Mouse (Mus musculus) neural tube, embryonic 14.5 days (tissue): ENCODE measurements at regions not wholly inside any gene's neighbourhood (a gene's known extent, or its start where the extent isn't known, plus 50 kb on each side); places are given as distances from the start of the nearest gene placed in this dataset.

Experiments used
- ATAC-seq: fragments of 200-750 bp; cut with Nextera tagmentation; 2 replicates; pipeline ENCODE4 v1.8.0; 2017; ENCODE audit warnings: low read depth, mild to moderate bottlenecking, moderate TSS enrichment, moderate library complexity
- H3K27ac ChIP-seq: fragments of 300-500 bp; sonication (generic); 2 replicates; pipeline ENCODE4 v1.5.1; 2014; ENCODE audit warnings: low read depth, mild to moderate bottlenecking, control low read depth, low read length, moderate library complexity, mixed read lengths
- H3K27me3 ChIP-seq: fragments of 300-500 bp; sonication (generic); 2 replicates; pipeline ENCODE4 v1.6.1; 2014; ENCODE audit warnings: low read length; ENCODE audit not compliant: control insufficient read depth, insufficient read depth
- H3K36me3 ChIP-seq: fragments of 300-500 bp; sonication (generic); 2 replicates; pipeline ENCODE4 v1.6.1; 2014; ENCODE audit warnings: low read length, mixed read lengths; ENCODE audit not compliant: control insufficient read depth, insufficient read depth
- H3K4me1 ChIP-seq: fragments of 300-500 bp; sonication (generic); 2 replicates; pipeline ENCODE4 v1.6.1; 2014; ENCODE audit warnings: low read length; ENCODE audit not compliant: control insufficient read depth, insufficient read depth
- H3K4me2 ChIP-seq: fragments of 300-500 bp; sonication (generic); 2 replicates; pipeline ENCODE4 v1.6.1; 2014; ENCODE audit warnings: mild to moderate bottlenecking, low read depth, low read length, control low read depth
- H3K4me3 ChIP-seq: fragments of 300-500 bp; sonication (generic); 2 replicates; pipeline ENCODE4 v1.5.1; 2014; ENCODE audit warnings: low read depth, low read length, control low read depth, mixed read lengths
- H3K9ac ChIP-seq: fragments of 300-500 bp; sonication (generic); replicated peaks from 2 replicates; pipeline ENCODE4 v1.6.1; 2014; ENCODE audit warnings: low read depth, mild to moderate bottlenecking, control low read depth, low read length, mixed read lengths
- H3K9me3 ChIP-seq: fragments of 300-500 bp; sonication (generic); 2 replicates; pipeline ENCODE4 v1.6.1; 2016; ENCODE audit warnings: low read length; ENCODE audit not compliant: control insufficient read depth
- WGBS: fragments of 180-500 bp; shearing (Covaris S2); extraction: QIAGEN DNeasy Blood & Tissue Kit; methylation state at CpG from one replicate; pipeline ENCODE4 v1.1.7; 2014; 5-methylcytosine and 5-hydroxymethylcytosine counted together

DNA sequence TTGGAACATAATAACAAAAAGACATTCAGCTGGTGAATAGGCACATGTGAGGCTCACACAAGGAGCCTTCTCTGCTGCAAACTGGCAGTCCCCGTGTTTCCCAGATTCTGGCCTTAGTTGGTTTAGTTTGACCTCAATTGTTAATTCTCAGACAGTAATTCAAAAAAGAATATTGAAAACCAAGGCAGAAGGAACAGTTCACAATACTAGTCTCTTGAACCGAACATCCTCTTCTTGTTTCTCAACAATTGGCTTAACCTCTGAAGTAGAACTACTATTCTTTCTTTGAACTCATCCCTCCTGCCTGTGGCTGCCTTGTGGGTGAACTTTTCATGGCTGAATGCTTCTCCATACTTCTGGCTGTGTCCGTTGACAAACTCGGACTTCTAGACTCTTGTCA lies 110.4 kb upstream of the Neil3 start:
- no peaks in the 10 kb centered on the region for H3K9me3 ChIP-seq
- H3K4me3 ChIP-seq, result no peak overlapping the region
- no peaks in the 10 kb centered on the region for H3K4me1 ChIP-seq
- no peak overlapping the region for H3K4me2 ChIP-seq
- no peak for ATAC-seq
- no peak overlapping the region for H3K9ac ChIP-seq
- no peaks in the 10 kb centered on the region for H3K36me3 ChIP-seq
- no peaks in the 10 kb centered on the region for H3K27me3 ChIP-seq
- no peak overlapping the region for H3K27ac ChIP-seq
- WGBS, result 25% methylated on average over 4 of the region's 4 CpGs

DNA sequence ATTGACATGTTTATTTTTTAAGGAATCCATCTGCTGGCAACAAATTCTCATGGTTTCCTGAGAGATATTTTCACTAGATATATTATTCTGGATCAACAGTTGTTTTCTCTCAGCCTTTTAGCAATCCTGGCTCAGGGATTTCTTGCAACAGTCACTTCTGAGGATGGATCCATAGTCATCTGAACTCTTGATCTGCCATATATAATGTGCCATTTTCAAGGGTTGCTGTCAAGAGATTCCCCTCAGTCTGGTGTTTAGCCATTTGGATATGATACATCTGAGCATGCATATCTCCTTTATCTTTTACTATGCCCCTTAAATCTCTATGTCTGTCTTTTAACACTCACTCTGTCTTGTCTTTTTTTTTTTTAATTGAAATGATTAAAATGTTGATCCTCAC lies 130.3 kb upstream of the Neil3 start:
- H3K36me3 ChIP-seq, result no peaks in the 10 kb centered on the region

DNA sequence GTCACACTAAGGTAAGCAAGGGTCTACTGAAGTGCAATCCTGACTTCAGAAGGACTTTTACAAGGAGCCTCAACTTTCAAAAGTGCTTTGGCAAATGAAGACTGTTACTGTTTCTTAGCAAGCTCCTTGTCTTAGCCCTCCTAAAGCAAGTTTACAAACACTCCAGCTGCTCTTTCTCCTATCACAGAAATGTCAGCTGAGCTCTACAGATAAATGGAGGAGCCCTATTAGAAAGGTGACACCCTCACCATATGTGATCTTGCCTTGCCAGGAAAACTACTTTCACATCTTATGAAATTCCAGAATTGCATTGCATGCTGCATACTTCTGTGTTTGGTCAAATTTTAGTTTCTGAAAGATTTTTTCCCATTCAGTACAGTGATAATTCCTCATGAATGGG lies 136.6 kb upstream of the Neil3 start:
- H3K4me3 ChIP-seq, result no peak overlapping the region
- no peak overlapping the region for H3K4me2 ChIP-seq
- H3K9me3 ChIP-seq, result no peaks in the 10 kb centered on the region
- H3K9ac ChIP-seq, result no peak overlapping the region
- no peaks in the 10 kb centered on the region for H3K27me3 ChIP-seq
- H3K4me1 ChIP-seq, result no peaks in the 10 kb centered on the region
- H3K36me3 ChIP-seq, result no peaks in the 10 kb centered on the region
- H3K27ac ChIP-seq, result no peak overlapping the region
- ATAC-seq, result no peak

More for the DNA sequence above, 130.3 kb upstream of the Neil3 start:
- H3K4me3 ChIP-seq, result no peak overlapping the region
- ATAC-seq, result no peak
- no peaks in the 10 kb centered on the region for H3K27me3 ChIP-seq
- no peaks in the 10 kb centered on the region for H3K9me3 ChIP-seq
- no peak overlapping the region for H3K27ac ChIP-seq
- no peak overlapping the region for H3K4me2 ChIP-seq
- no peaks in the 10 kb centered on the region for H3K4me1 ChIP-seq
- no peak overlapping the region for H3K9ac ChIP-seq

DNA sequence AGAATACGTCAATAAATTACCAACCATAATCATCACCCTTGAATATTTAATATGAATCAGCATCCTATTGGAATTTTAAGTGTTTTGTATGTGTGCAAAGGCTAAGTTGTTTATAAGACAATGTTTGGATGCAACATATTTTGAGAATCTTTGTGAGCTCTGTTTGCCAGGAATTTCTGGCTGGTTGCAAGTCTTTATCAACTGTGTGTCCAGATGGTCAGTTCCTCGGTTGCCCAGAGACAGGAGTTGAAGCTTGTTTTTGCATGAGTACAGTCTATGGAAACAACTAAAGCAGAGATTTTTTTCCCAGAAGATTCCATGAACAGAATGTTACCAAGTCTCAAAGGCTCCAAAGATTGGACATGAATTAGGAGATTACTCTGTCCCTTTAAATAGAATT lies 142.0 kb upstream of the Neil3 start:
- ATAC-seq, result no peak
- no peak overlapping the region for H3K27ac ChIP-seq
- no peaks in the 10 kb centered on the region for H3K9me3 ChIP-seq
- 85% methylated on average over 2 of the region's 2 CpGs for WGBS
- H3K4me2 ChIP-seq, result no peak overlapping the region
- no peaks in the 10 kb centered on the region for H3K36me3 ChIP-seq
- H3K4me3 ChIP-seq, result no peak overlapping the region
- no peaks in the 10 kb centered on the region for H3K27me3 ChIP-seq
- no peaks in the 10 kb centered on the region for H3K4me1 ChIP-seq
- no peak overlapping the region for H3K9ac ChIP-seq

DNA sequence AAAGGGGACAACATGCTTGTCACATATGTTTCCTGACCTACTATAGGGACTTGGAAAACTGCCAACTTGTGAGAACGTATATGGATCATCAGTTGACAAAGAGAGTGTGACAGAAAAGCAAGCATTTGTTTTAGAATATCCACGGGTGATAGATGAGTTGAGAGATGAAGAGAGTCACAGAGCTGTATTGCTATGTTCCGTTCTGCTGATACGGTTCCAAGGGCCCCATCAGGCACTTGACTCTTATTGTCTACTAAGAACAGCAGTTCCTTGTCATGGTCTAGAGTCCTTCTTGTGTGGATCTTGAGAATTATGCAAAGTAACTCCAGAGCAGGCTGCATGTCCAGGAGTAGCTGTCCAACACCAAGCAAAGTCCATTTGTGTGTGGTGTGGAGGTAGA lies 143.0 kb upstream of the Neil3 start:
- Histone ChIP-seq H3K36me3 (no peaks in the 10 kb centered on the region), H3K9me3 (no peaks in the 10 kb centered on the region), H3K27me3 (no peaks in the 10 kb centered on the region), H3K9ac (no peak overlapping the region), H3K27ac (no peak overlapping the region), H3K4me1 (no peaks in the 10 kb centered on the region), H3K4me3 (no peak overlapping the region), H3K4me2 (no peak overlapping the region)
- 73% methylated on average over 4 of the region's 4 CpGs for WGBS
- no peak for ATAC-seq

DNA sequence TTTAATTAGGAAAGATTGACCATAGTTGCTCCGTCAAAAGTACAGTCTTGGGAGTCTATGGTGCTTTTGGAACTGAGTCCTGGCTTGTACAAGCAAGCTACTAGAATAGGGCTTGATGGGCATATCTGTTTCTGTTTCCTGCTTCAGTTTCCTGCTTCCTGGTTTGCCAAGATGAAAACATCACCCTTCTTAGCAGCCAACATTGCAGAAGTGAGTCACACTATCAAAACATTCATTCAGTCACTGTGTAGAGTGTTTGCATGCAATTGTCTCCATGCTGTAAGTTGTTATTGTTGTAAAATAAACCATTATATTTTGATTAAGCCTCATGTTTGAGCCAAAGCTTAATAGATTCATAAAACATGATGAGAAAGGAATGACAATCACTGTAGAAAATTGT lies 149.3 kb upstream of the Neil3 start:
- no peak overlapping the region for H3K4me3 ChIP-seq
- no peak overlapping the region for H3K4me2 ChIP-seq
- no peak for ATAC-seq
- H3K27me3 ChIP-seq, result no peaks in the 10 kb centered on the region
- H3K9me3 ChIP-seq, result no peaks in the 10 kb centered on the region
- H3K27ac ChIP-seq, result no peak overlapping the region
- 90% methylated on average over 1 of the region's 1 CpGs for WGBS
- no peak overlapping the region for H3K9ac ChIP-seq
- H3K4me1 ChIP-seq, result no peaks in the 10 kb centered on the region
- H3K36me3 ChIP-seq, result no peaks in the 10 kb centered on the region

DNA sequence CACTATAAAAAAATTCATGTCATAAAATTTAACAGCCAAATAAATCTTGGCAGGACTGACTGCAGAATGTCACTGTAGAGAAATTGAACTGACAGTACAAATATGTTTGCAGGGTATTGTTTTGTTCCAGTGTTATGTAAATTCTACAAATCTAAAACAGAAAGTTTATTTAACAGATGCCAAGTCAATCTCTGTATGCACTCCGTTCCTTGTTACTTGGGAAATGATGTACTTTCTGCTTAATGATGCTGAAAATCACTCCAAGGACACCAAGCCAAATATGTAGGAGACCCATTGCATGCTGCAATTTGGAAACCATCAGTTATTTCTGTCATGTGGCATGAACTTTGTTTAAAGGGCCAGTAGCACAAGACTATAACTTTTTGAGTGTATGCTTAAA lies 182.3 kb upstream of the Neil3 start:
- H3K27ac ChIP-seq, result no peak overlapping the region
- ATAC-seq, result no peak
- H3K4me1 ChIP-seq, result no peaks in the 10 kb centered on the region
- no peak overlapping the region for H3K9ac ChIP-seq
- H3K9me3 ChIP-seq, result no peaks in the 10 kb centered on the region
- WGBS, result 16% methylated on average over 1 of the region's 1 CpGs
- no peak overlapping the region for H3K4me2 ChIP-seq
- no peaks in the 10 kb centered on the region for H3K27me3 ChIP-seq
- H3K36me3 ChIP-seq, result no peaks in the 10 kb centered on the region
- H3K4me3 ChIP-seq, result no peak overlapping the region

DNA sequence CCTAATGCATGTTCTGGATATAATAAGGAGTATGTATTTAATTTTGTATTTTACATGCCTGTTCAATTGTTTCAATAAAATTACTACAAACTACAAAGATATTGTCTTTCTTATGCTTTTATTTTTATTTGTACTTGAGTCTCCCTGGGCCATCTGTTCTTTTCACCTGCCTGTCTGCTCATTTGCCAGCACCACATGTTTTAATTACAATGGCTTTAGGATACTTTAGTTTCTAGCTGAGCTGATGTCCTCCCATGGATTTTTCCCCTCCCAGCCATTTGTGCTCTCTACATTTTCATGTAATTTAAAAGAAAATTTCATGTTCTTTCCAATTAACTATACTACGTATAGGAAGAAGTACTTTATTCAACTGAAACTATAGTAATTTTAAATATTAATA lies 188.5 kb upstream of the Neil3 start:
- WGBS, result 86% methylated on average over 1 of the region's 1 CpGs
- H3K27ac ChIP-seq, result no peak overlapping the region
- H3K27me3 ChIP-seq, result no peaks in the 10 kb centered on the region
- H3K9me3 ChIP-seq, result no peaks in the 10 kb centered on the region
- no peak overlapping the region for H3K9ac ChIP-seq
- H3K36me3 ChIP-seq, result no peaks in the 10 kb centered on the region
- no peak overlapping the region for H3K4me2 ChIP-seq
- no peak for ATAC-seq
- H3K4me3 ChIP-seq, result no peak overlapping the region
- H3K4me1 ChIP-seq, result no peaks in the 10 kb centered on the region

DNA sequence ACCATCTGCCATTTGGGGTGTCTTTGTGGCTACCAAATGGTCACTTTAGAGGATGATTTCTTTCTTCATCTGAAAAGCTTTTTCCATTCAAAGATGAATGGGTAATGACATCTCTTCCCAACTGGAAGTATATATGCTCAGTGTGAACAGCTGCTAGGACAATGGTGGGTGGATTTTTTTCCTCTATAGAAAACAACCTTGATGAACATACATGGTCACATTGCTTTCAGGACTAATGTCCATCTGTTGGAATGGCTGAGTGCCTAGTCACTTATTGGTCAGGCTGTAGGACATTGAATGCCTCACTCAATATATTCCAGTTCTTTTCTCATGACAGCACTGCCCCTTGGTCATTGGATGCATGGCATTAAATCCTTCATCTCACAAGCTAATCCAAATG lies 209.0 kb upstream of the Neil3 start:
- Histone ChIP-seq H3K4me3 (no peak overlapping the region), H3K4me2 (no peak overlapping the region), H3K27me3 (no peaks in the 10 kb centered on the region), H3K4me1 (no peaks in the 10 kb centered on the region), H3K27ac (no peak overlapping the region), H3K36me3 (no peaks in the 10 kb centered on the region), H3K9ac (no peak overlapping the region), H3K9me3 (no peaks in the 10 kb centered on the region)
- no peak for ATAC-seq

DNA sequence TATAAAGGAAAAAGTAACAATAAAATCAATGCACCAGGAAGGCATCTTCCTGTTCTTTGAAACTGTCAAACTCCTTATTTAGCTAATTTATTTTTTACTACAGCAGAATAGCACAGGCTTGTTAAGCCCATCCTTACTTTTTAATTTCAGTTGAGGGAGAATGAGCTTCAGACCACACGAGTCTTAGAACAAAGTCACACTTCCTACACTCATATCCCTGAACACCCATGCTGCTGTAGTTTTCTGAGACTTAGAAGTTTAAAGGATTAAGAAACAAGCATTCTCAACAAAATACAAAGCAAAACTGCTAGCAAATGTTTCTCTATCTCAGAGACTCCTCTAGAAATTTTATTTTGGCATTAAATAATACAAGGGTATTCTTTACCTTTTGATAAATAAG lies 208.8 kb upstream of the Vegfc start:
- H3K27ac ChIP-seq, result no peak overlapping the region
- no peaks in the 10 kb centered on the region for H3K36me3 ChIP-seq
- H3K9me3 ChIP-seq, result no peaks in the 10 kb centered on the region
- H3K4me3 ChIP-seq, result no peak overlapping the region
- H3K4me1 ChIP-seq, result no peaks in the 10 kb centered on the region
- no peak overlapping the region for H3K9ac ChIP-seq
- H3K27me3 ChIP-seq, result no peaks in the 10 kb centered on the region
- H3K4me2 ChIP-seq, result no peak overlapping the region
- 50% methylated on average over 1 of the region's 1 CpGs for WGBS
- no peak for ATAC-seq
